Mouse (Mus musculus) hindbrain, embryonic 12.5 days (tissue): Measurements from ENCODE around the gene Oasl1. TPM values are rescaled to one million over a fixed set of nuclear protein-coding genes. Genes with fewer than 3 reads are reported as not detected.
"Not testable (repeated sequence)": the region's sequence is repeated elsewhere in the genome, so short reads cannot be mapped to it uniquely, and the experiment has no call there.

Experiments
- ATAC-seq: fragments of 200-750 bp; cut with Nextera tagmentation; 2 replicates; pipeline ENCODE4 v1.8.0; 2017; ENCODE audit warnings: moderate TSS enrichment; ENCODE audit not compliant: low FRiP score
- H3K27ac ChIP-seq: fragments of 300-500 bp; sonication (generic); 2 replicates; pipeline ENCODE4 v1.5.1; 2016; ENCODE audit warnings: mild to moderate bottlenecking
- H3K27me3 ChIP-seq: fragments of 300-500 bp; sonication (generic); 2 replicates; pipeline ENCODE4 v1.6.1; 2016; ENCODE audit warnings: mild to moderate bottlenecking
- H3K36me3 ChIP-seq: fragments of 300-500 bp; sonication (generic); 2 replicates; pipeline ENCODE4 v1.6.1; 2016; ENCODE audit warnings: mild to moderate bottlenecking
- H3K4me1 ChIP-seq: fragments of 300-500 bp; sonication (generic); 2 replicates; pipeline ENCODE4 v1.6.1; 2016
- H3K4me2 ChIP-seq: fragments of 300-500 bp; sonication (generic); replicated peaks from 2 replicates; pipeline ENCODE4 v1.6.1; 2016; ENCODE audit warnings: mild to moderate bottlenecking
- H3K4me3 ChIP-seq: fragments of 300-500 bp; sonication (generic); 2 replicates; pipeline ENCODE4 v1.5.1; 2016; ENCODE audit warnings: mild to moderate bottlenecking
- H3K9ac ChIP-seq: fragments of 300-500 bp; sonication (generic); 2 replicates; pipeline ENCODE4 v1.6.1; 2016; ENCODE audit warnings: mild to moderate bottlenecking, moderate library complexity
- H3K9me3 ChIP-seq: fragments of 300-500 bp; sonication (generic); replicated peaks from 2 replicates; pipeline ENCODE4 v1.6.1; 2016; ENCODE audit warnings: mild to moderate bottlenecking
- WGBS: fragments of 180-500 bp; shearing (Covaris S2); methylation state at CpG from one replicate; pipeline ENCODE4 v1.1.7; 2016; 5-methylcytosine and 5-hydroxymethylcytosine counted together
- polyA plus RNA-seq: library from polyadenylated mRNA; unstranded; fragments of >200 nt; fragmentation: Nextera tagmentation; extraction: Ambion mirVana; gene quantifications from 2 replicates; pipeline ENCODE4 v1.2.1, GENCODE M21; 2016

Oasl1 gene
- polyA plus RNA-seq, 1 experiment from 2014 or later, result 0.13 TPM

- Histone ChIP-seq H3K4me2 (no peak overlapping the region), H3K4me3 (no peak overlapping the region), H3K9me3 (no peaks in the 10 kb centered on the region), H3K36me3 (no peaks in the 10 kb centered on the region), H3K4me1 (peaks cover 3% of the 10 kb centered on the region; the same call in 1 of the 2 replicates), H3K27me3 (no peaks in the 10 kb centered on the region), H3K9ac (no peak overlapping the region), H3K27ac (no peak overlapping the region)
- WGBS, result 28% methylated on average over 1 of the region's 1 CpGs
- no peak for ATAC-seq
Measured at GRCm38 (mm10) chr5:114902413-114902812, 20.6 kb upstream of the Oasl1 start.

- Histone ChIP-seq H3K4me2 (no peak overlapping the region), H3K36me3 (no peaks in the 10 kb centered on the region), H3K27me3 (no peaks in the 10 kb centered on the region), H3K4me3 (no peak overlapping the region), H3K4me1 (no peaks in the 10 kb centered on the region), H3K27ac (no peak overlapping the region), H3K9me3 (no peaks in the 10 kb centered on the region), H3K9ac (no peak overlapping the region)
- no peak for ATAC-seq
- WGBS, result 50% methylated on average over 13 of the region's 13 CpGs
Measured at GRCm38 (mm10) chr5:114908598-114909305, 14.3 kb upstream of the Oasl1 start.

- Histone ChIP-seq H3K27me3 (no peaks in the 10 kb centered on the region), H3K4me1 (peaks cover 2% of the 10 kb centered on the region; the same call in 1 of the 2 replicates), H3K4me3 (no peak overlapping the region), H3K36me3 (no peaks in the 10 kb centered on the region), H3K4me2 (no peak overlapping the region), H3K9ac (no peak overlapping the region), H3K9me3 (no peaks in the 10 kb centered on the region), H3K27ac (no peak overlapping the region)
- ATAC-seq, result no peak
- 77% methylated on average over 4 of the region's 4 CpGs for WGBS
Measured at GRCm38 (mm10) chr5:114913686-114914085, 9.4 kb upstream of the Oasl1 start.

GRCm38 (mm10) chr5:114914855-114915254 lies 8.2 kb upstream of the Oasl1 start:
- Histone ChIP-seq H3K4me1 (peaks cover 2% of the 10 kb centered on the region; the same call in 1 of the 2 replicates), H3K4me2 (no peak overlapping the region), H3K27me3 (no peaks in the 10 kb centered on the region), H3K36me3 (no peaks in the 10 kb centered on the region), H3K9me3 (no peaks in the 10 kb centered on the region), H3K4me3 (no peak overlapping the region), H3K9ac (no peak overlapping the region), H3K27ac (no peak overlapping the region)
- no peak for ATAC-seq
- WGBS, result 80% methylated on average over 8 of the region's 8 CpGs

- H3K4me1 ChIP-seq, result peaks cover 2% of the 10 kb centered on the region; the same call in 1 of the 2 replicates
- H3K4me3 ChIP-seq, result no peak overlapping the region
- no peak overlapping the region for H3K4me2 ChIP-seq
- no peak overlapping the region for H3K9ac ChIP-seq
- no peaks in the 10 kb centered on the region for H3K27me3 ChIP-seq
- ATAC-seq, result no peak
- no peak overlapping the region for H3K27ac ChIP-seq
- no peaks in the 10 kb centered on the region for H3K9me3 ChIP-seq
- no peaks in the 10 kb centered on the region for H3K36me3 ChIP-seq
- WGBS, result 86% methylated on average over 5 of the region's 5 CpGs
Measured at GRCm38 (mm10) chr5:114915854-114916253, 7.2 kb upstream of the Oasl1 start.

GRCm38 (mm10) chr5:114916777-114917176 lies 6.3 kb upstream of the Oasl1 start:
- ATAC-seq, result no peak
- H3K4me3 ChIP-seq, result no peak overlapping the region
- no peak overlapping the region for H3K27ac ChIP-seq
- no peaks in the 10 kb centered on the region for H3K36me3 ChIP-seq
- peaks cover 2% of the 10 kb centered on the region; the same call in 1 of the 2 replicates for H3K4me1 ChIP-seq
- no peak overlapping the region for H3K9ac ChIP-seq
- WGBS, result 85% methylated on average over 4 of the region's 4 CpGs
- no peaks in the 10 kb centered on the region for H3K27me3 ChIP-seq
- H3K9me3 ChIP-seq, result no peaks in the 10 kb centered on the region
- H3K4me2 ChIP-seq, result no peak overlapping the region

- 94% methylated on average over 5 of the region's 5 CpGs for WGBS
- H3K27me3 ChIP-seq, H3K9me3 ChIP-seq, H3K4me2 ChIP-seq, ATAC-seq, H3K4me3 ChIP-seq, H3K27ac ChIP-seq, H3K4me1 ChIP-seq, H3K36me3 ChIP-seq, H3K9ac ChIP-seq: not testable (repeated sequence)
Measured at GRCm38 (mm10) chr5:114917357-114917756, 5.7 kb upstream of the Oasl1 start.

GRCm38 (mm10) chr5:114921551-114922365 lies 1.3 kb upstream of the Oasl1 start:
- WGBS, result 83% methylated on average over 19 of the region's 19 CpGs
- Histone ChIP-seq H3K9ac (no peak overlapping the region), H3K4me3 (no peak overlapping the region), H3K36me3 (no peaks in the 10 kb centered on the region), H3K4me2 (no peak overlapping the region), H3K9me3 (no peaks in the 10 kb centered on the region), H3K4me1 (0 out of 2 replicates have a peak, but pooled peaks cover 5% of the 10 kb centered on the region), H3K27ac (no peak overlapping the region), H3K27me3 (no peaks in the 10 kb centered on the region)
- ATAC-seq, result no peak

GRCm38 (mm10) chr5:114922366-114922731 lies 691 bp upstream of the Oasl1 start:
- H3K4me2 ChIP-seq, result no peak overlapping the region
- H3K36me3 ChIP-seq, result no peaks in the 10 kb centered on the region
- no peaks in the 10 kb centered on the region for H3K27me3 ChIP-seq
- H3K4me3 ChIP-seq, result no peak overlapping the region
- 63% methylated on average over 10 of the region's 10 CpGs for WGBS
- H3K9ac ChIP-seq, result no peak overlapping the region
- H3K9me3 ChIP-seq, result no peaks in the 10 kb centered on the region
- no peak overlapping the region for H3K27ac ChIP-seq
- no peak for ATAC-seq
- 0 out of 2 replicates have a peak, but pooled peaks cover 5% of the 10 kb centered on the region for H3K4me1 ChIP-seq

GRCm38 (mm10) chr5:114926153-114926684 lies 3.2 kb downstream of the Oasl1 start:
- Histone ChIP-seq H3K36me3 (no peaks in the 10 kb centered on the region), H3K4me3 (no peak overlapping the region), H3K9me3 (no peaks in the 10 kb centered on the region), H3K27ac (no peak overlapping the region), H3K4me2 (no peak overlapping the region), H3K27me3 (no peaks in the 10 kb centered on the region), H3K4me1 (0 out of 2 replicates have a peak, but pooled peaks cover 5% of the 10 kb centered on the region), H3K9ac (no peak overlapping the region)
- ATAC-seq, result no peak
- WGBS, result 53% methylated on average over 1 of the region's 1 CpGs

GRCm38 (mm10) chr5:114926753-114927152 lies 3.7 kb downstream of the Oasl1 start:
- Histone ChIP-seq H3K4me1 (0 out of 2 replicates have a peak, but pooled peaks cover 5% of the 10 kb centered on the region), H3K9me3 (no peaks in the 10 kb centered on the region), H3K4me3 (no peak overlapping the region), H3K36me3 (no peaks in the 10 kb centered on the region), H3K27me3 (no peaks in the 10 kb centered on the region), H3K27ac (no peak overlapping the region), H3K4me2 (no peak overlapping the region), H3K9ac (no peak overlapping the region)
- ATAC-seq, result no peak
- WGBS, result 82% methylated on average over 9 of the region's 9 CpGs

- H3K4me3 ChIP-seq, result no peak overlapping the region
- no peaks in the 10 kb centered on the region for H3K27me3 ChIP-seq
- H3K9me3 ChIP-seq, result no peaks in the 10 kb centered on the region
- ATAC-seq, result no peak
- whole genome bisulfite sequencing, result 58% methylated on average over 5 of the region's 5 CpGs
- no peak overlapping the region for H3K27ac ChIP-seq
- no peak overlapping the region for H3K9ac ChIP-seq
- 0 out of 2 replicates have a peak, but pooled peaks cover 5% of the 10 kb centered on the region for H3K4me1 ChIP-seq
- H3K4me2 ChIP-seq, result no peak overlapping the region
- H3K36me3 ChIP-seq, result no peaks in the 10 kb centered on the region
Measured at GRCm38 (mm10) chr5:114931626-114932025, 8.6 kb downstream of the Oasl1 start.
